Mouse (Mus musculus) left cerebral cortex, postnatal 36 days (tissue): ENCODE measurements around the gene Cacng8. TPM values are rescaled to one million over a fixed set of nuclear protein-coding genes. Genes with fewer than 3 reads are reported as not detected.

Experiments
- DNase-seq, 2 experiments: peaks; one replicate each; pipeline ENCODE4 v3.0.0; 2021 to 2022; ENCODE audit warnings: low spot score in 2 of 2, mixed read lengths in 1 of 2
- intact Hi-C: fragments of 180-260 bp; cut with DNase I; formaldehyde crosslinking; loops from one replicate; pipeline ENCODE4 v1.15.1; 2025
- total RNA-seq, 2 experiments: library from RNA; stranded (reverse); gene quantifications; 2 replicates each; pipeline ENCODE4 v1.2.3; 2021

The Cacng8 gene
- total RNA-seq, 2 experiments from 2014 or later = 163 to 186 TPM

- DNase-seq = no peak
- intact Hi-C loops = no loop called here
Observed at GRCm38 (mm10) chr7:3422051-3422450, 31.6 kb downstream of the Cacng8 start.

- no peak for DNase-seq
- intact Hi-C loops = no loop called here
Observed at GRCm38 (mm10) chr7:3423430-3423829, 32.9 kb downstream of the Cacng8 start.

- no peak for DNase-seq
- intact Hi-C loops = no loop called here
Observed at GRCm38 (mm10) chr7:3423895-3424294, 33.4 kb downstream of the Cacng8 start, which contains the start of gene Cacng6. Cacng6 (plus strand) TSS chr7:3424195.

- DNase-seq = no peak
- intact Hi-C loops = no loop called here
Observed at GRCm38 (mm10) chr7:3425141-3425540, 34.7 kb downstream of the Cacng8 start.

- intact Hi-C loops = no loop called here
- DNase-seq = no peak
Observed at GRCm38 (mm10) chr7:3430161-3430560, 39.7 kb downstream of the Cacng8 start.

- intact Hi-C loops = no loop called here
- DNase-seq = no peak
Observed at GRCm38 (mm10) chr7:3432066-3432465, 41.6 kb downstream of the Cacng8 start.

GRCm38 (mm10) chr7:3437941-3438340, 47.5 kb downstream of the Cacng8 start:
- DNase-seq = no peak
- intact Hi-C loops = no loop called here

- no peak for DNase-seq
- intact Hi-C loops = no loop called here
Observed at GRCm38 (mm10) chr7:3439984-3440383, 49.5 kb downstream of the Cacng8 start.

GRCm38 (mm10) chr7:3440526-3440925, 50.0 kb downstream of the Cacng8 start:
- intact Hi-C loops = no loop called here

GRCm38 (mm10) chr7:3442476-3443062, 52.1 kb downstream of the Cacng8 start:
- intact Hi-C loops = no loop called here
- DNase-seq = no peak

More at GRCm38 (mm10) chr7:3440526-3440925, 50.0 kb downstream of the Cacng8 start:
- no peak for DNase-seq

- DNase-seq = no peak
- intact Hi-C loops = loop anchor here (5.0 kb wide), 1 partner anchor 222 kb away; no protein-coding TSS in a partner anchor
Observed at GRCm38 (mm10) chr7:3444678-3445077, 54.2 kb downstream of the Cacng8 start.

GRCm38 (mm10) chr7:3446584-3446983, 56.1 kb downstream of the Cacng8 start:
- intact Hi-C loops = loop anchor here (5.0 kb wide), 1 partner anchor 224 kb away; no protein-coding TSS in a partner anchor
- no peak for DNase-seq

GRCm38 (mm10) chr7:3447026-3447425, 56.5 kb downstream of the Cacng8 start:
- intact Hi-C loops = loop anchor here (5.0 kb wide), 1 partner anchor 225 kb away; no protein-coding TSS in a partner anchor
- DNase-seq = no peak

GRCm38 (mm10) chr7:3448737-3449454, 58.4 kb downstream of the Cacng8 start:
- intact Hi-C loops = loop anchor here (2.0 to 5.0 kb wide), 2 partner anchors 118 to 227 kb away; no protein-coding TSS in a partner anchor
- DNase-seq = peak; percentile 71

GRCm38 (mm10) chr7:3450671-3451070, 60.2 kb downstream of the Cacng8 start:
- intact Hi-C loops = no loop called here
- no peak for DNase-seq

GRCm38 (mm10) chr7:3451161-3451560, 60.7 kb downstream of the Cacng8 start:
- DNase-seq = no peak
- intact Hi-C loops = no loop called here

GRCm38 (mm10) chr7:3452821-3453485, 62.5 kb downstream of the Cacng8 start:
- DNase-seq = no peak
- intact Hi-C loops = no loop called here

- no peak for DNase-seq
- intact Hi-C loops = no loop called here
Observed at GRCm38 (mm10) chr7:3453486-3454183, 63.2 kb downstream of the Cacng8 start.

- intact Hi-C loops = no loop called here
- no peak for DNase-seq
Observed at GRCm38 (mm10) chr7:3457111-3457840, 66.8 kb downstream of the Cacng8 start.
